In the genomic region with DNA sequence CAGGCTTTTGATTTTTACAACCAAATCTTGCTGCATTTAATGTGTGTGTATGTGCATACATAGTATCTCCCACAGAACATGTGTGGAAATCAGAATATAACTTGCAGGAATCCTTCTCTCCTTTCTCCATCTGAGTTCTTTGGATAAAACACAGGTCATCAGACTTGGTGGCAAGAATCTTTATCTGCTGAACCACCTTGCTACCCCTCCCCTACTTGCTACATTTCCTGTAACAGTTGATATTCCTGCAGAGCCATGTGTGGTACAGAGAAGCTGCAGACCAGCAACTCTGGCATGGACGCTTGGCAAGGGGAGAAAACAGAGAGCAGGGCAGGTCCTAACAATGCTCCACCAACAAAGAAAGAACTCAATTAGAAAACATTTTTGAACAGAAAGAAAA, we compare ENCODE assay signal across 21 mouse cellular contexts. TPM values are rescaled to one million over a fixed set of nuclear protein-coding genes. Genes with fewer than 3 reads are reported as not detected.
A peak's percentile ranks its signal among the peaks of the same experiment; 100 is the strongest.
DNase-seq lines count a peak whose midpoint lies in the region; ATAC-seq lines count a peak whose summit lies in the region.
"Had no signal": no experiment of that assay in that cellular context is flagged by ENCODE, and none has a peak within 500 bp of the region (broad histone marks: within the 10 kb centered on the region; RNA-seq: fewer than 3 reads in every experiment).

No protein-coding gene starts in this region.

- H3K4me2 ChIP-seq in liver, embryonic 11.5 days, result no peak overlapping the region
- H3K4me2 ChIP-seq in liver, embryonic 15.5 days, result no peak overlapping the region
- H3K4me2 ChIP-seq: embryonic facial prominence, embryonic 12.5 days; forebrain, embryonic 15.5 days; hindbrain, embryonic 12.5 days had no signal

- H3K36me3 ChIP-seq in liver, embryonic 11.5 days (ENCODE audit: control insufficient read depth, insufficient read depth, low read length), result no peaks in the 10 kb centered on the region
- no peaks in the 10 kb centered on the region for H3K36me3 ChIP-seq in liver, embryonic 15.5 days (replicated peaks)
- H3K36me3 ChIP-seq: embryonic facial prominence, embryonic 12.5 days; forebrain, embryonic 15.5 days; heart, embryonic 10.5 days; hindbrain, embryonic 12.5 days had no signal

- peak; percentile 90 for ATAC-seq in liver, embryonic 11.5 days (replicated peaks; ENCODE audit: low FRiP score)
- peak; percentile 61 for ATAC-seq in liver, embryonic 15.5 days (ENCODE audit: insufficient read depth)
- ATAC-seq in megakaryocyte-erythroid progenitor cell, adult 5-6 weeks (replicated peaks; ENCODE audit: low FRiP score, low TSS enrichment, poor library complexity, severe bottlenecking), result peak; percentile 89
- ATAC-seq: activated CD4-positive, CD25-positive, alpha-beta regulatory T cell, adult 4 months; forebrain, embryonic 15.5 days; Patski had no signal

- peak; percentile 53 for DNase-seq in c-Kit-positive CD71-positive TER-119-negative erythroid progenitor cells, embryonic 14.5 days (ENCODE audit: low read depth)
- DNase-seq in liver, embryonic 11.5 days (ENCODE audit: low spot score), result no peak
- DNase-seq in yolk sac, embryonic 10.5 days (ENCODE audit: low spot score), result no peak
- DNase-seq in urinary bladder, adult 2 months (ENCODE audit: low spot score), result no peak
- no peak for DNase-seq in left cerebral cortex, adult 9 months (ENCODE audit: low spot score in 2 of 2)
- DNase-seq: adrenal gland, postnatal 14 days; cerebellum, adult 2 months; cerebellum, postnatal 10 days; gastrocnemius, postnatal 10 days; heart, adult 18-20 months; heart, postnatal 10 days; heart, postnatal 4 days had no signal

- no peaks in the 10 kb centered on the region for H3K27me3 ChIP-seq in liver, embryonic 11.5 days (replicated peaks; ENCODE audit: control insufficient read depth, insufficient read depth, low read length)
- H3K27me3 ChIP-seq in liver, embryonic 15.5 days, result no peaks in the 10 kb centered on the region
- H3K27me3 ChIP-seq: embryonic facial prominence, embryonic 12.5 days; forebrain, embryonic 15.5 days; hindbrain, embryonic 12.5 days; Patski had no signal

- no peak overlapping the region for H3K4me3 ChIP-seq in liver, embryonic 11.5 days (ENCODE audit: low read depth, low read length)
- no peak overlapping the region for H3K4me3 ChIP-seq in liver, embryonic 15.5 days (replicated peaks)
- H3K4me3 ChIP-seq: embryonic facial prominence, embryonic 12.5 days; forebrain, embryonic 15.5 days; heart, embryonic 10.5 days; hindbrain, embryonic 12.5 days had no signal

- H3K9ac ChIP-seq in liver, embryonic 11.5 days (ENCODE audit: low read depth, low read length), result no peak overlapping the region
- H3K9ac ChIP-seq in liver, embryonic 15.5 days, result no peak overlapping the region
- H3K9ac ChIP-seq: embryonic facial prominence, embryonic 12.5 days; forebrain, embryonic 15.5 days; hindbrain, embryonic 12.5 days had no signal

- no peaks in the 10 kb centered on the region for H3K9me3 ChIP-seq in liver, embryonic 11.5 days (ENCODE audit: control insufficient read depth, low read length)
- H3K9me3 ChIP-seq in liver, embryonic 15.5 days (replicated peaks), result no peaks in the 10 kb centered on the region
- H3K9me3 ChIP-seq: embryonic facial prominence, embryonic 12.5 days; forebrain, embryonic 15.5 days; heart, embryonic 10.5 days; hindbrain, embryonic 12.5 days had no signal

- WGBS in liver, embryonic 11.5 days, result 41% methylated on average over 1 of the region's 1 CpGs
- 18% methylated on average over 1 of the region's 1 CpGs for WGBS in liver, embryonic 15.5 days (ENCODE audit: insufficient replicate concordance)

- H3K4me1 ChIP-seq in liver, embryonic 11.5 days (replicated peaks; ENCODE audit: control insufficient read depth, insufficient read depth, low read length), result no peaks in the 10 kb centered on the region
- H3K4me1 ChIP-seq in liver, embryonic 15.5 days (replicated peaks), result peaks cover 3% of the 10 kb centered on the region; the same call in 1 of the 2 replicates
- H3K4me1 ChIP-seq: embryonic facial prominence, embryonic 12.5 days; forebrain, embryonic 15.5 days; heart, embryonic 10.5 days; hindbrain, embryonic 12.5 days had no signal

- H3K27ac ChIP-seq in liver, embryonic 11.5 days (ENCODE audit: low read depth, low read length), result no peak overlapping the region
- no peak overlapping the region for H3K27ac ChIP-seq in liver, embryonic 15.5 days (replicated peaks)
- H3K27ac ChIP-seq: embryonic facial prominence, embryonic 12.5 days; forebrain, embryonic 15.5 days; heart, embryonic 10.5 days; hindbrain, embryonic 12.5 days had no signal

RNA-seq across cellular contexts. Expression of gene Ranbp17, which starts 52.4 kb away (rescaled TPM):
- polyA plus RNA-seq in liver, embryonic 11.5 days (2014; fragmentation: Nextera tagmentation; extraction: Ambion mirVana), result 8.5 and 9.9 TPM in 2 replicates
- polyA plus RNA-seq in liver, embryonic 15.5 days (2015; fragmentation: Nextera tagmentation; extraction: Ambion mirVana), result 2.4 and 3.0 TPM in 2 replicates
- total RNA-seq in megakaryocyte-erythroid progenitor cell, adult 5-6 weeks (2014; fragmentation: Nextera tagmentation), result 8.6 and 9.7 TPM in 2 replicates
- 5.9 and 6.6 TPM in 2 replicates for total RNA-seq in megakaryocyte-erythroid progenitor cell, adult 5-6 weeks (2017)
- 1.8 and 2.0 TPM in 2 replicates for polyA plus RNA-seq in urinary bladder, adult 2 months (2012; rRNA removed)
- polyA plus RNA-seq: C2C12 had no signal
